Mouse (Mus musculus): ENCODE data around the gene Slc25a33.

Slc25a33 gene

DNA sequence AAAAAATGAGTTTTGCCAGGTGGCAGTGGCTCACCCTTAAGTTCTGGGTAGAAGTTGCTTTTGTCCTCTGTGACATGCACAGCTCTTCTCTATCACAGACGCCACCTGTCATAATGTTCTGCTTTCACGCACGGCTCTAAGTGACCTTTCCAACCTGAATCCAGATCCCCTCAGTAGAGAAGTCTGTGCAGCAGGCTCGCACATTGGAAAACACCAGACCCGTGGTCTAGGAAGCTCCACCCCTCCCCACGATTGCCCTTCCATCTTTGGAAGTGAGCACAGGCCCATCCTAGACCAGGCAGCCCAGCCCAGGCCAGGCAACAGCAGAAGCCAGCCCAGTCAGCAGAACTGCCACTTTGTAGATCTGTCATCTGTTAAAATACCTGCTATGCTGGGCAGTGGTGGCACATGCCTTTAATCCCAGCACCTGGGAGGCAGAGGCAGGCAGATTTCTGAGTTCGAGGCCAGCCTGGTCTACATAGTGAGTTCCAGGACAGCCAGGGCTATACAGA lies 20.9 kb upstream of the Slc25a33 start:
- in situ Hi-C loops (cut with MboI): no loop called here

DNA sequence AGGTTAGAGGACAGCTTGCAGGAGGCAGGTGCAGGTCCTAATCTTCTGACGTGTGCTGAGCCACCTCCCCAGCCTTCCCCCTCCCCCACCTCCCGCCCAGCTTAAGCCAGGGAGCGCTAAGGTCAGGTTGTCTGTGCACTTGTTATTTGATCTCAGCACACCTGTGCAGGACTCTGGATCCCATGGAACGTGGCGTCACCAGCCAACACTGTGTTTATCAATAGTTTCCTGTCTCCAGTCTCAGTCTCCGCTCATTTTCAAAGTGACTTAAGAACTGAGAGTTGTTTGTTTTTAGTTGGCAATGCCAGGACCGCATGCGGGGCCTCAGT lies 19.9 kb upstream of the Slc25a33 start:
- in situ Hi-C loops (cut with MboI): no loop called here

DNA sequence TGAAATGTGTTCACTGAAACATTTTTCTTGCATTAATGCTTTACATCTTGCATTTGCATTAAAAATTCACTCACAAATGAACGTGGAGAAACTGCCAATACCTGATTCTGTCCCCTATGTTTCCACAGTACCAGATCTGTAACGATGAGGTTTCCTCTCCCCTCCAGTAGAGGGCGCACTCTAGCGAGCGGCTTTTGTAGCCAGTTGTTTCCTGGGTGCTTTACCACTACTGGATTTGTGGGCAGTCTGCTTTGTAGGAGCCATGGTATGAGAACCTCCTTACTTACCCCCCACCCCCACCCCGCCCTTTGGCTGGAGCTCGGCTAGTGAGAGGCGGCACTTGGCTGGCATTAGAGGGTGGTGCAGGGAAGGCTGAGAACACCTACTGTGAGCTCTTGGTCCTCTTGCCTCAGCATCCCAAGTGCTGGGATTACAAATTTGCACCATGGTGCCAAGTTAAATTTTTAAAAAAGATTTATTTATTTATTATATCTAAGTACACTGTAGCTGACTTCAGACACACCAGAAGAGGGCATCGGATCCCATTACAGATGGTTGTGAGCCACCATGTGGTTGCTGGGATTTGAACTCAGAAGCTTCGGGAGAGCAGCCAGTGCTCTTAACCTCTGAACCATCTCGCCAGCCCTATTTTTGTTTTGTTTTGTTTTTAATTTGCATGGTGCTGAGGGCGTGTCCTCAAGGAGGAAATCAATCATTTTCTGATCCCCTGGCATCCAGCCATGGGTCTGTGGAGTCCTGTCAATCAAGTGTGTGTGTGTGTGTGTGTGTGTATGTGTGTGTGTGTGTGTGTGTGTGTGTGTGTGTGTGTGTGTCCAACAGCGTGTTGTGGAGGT lies 19.3 kb upstream of the Slc25a33 start:
- in situ Hi-C loops (cut with MboI): no loop called here

DNA sequence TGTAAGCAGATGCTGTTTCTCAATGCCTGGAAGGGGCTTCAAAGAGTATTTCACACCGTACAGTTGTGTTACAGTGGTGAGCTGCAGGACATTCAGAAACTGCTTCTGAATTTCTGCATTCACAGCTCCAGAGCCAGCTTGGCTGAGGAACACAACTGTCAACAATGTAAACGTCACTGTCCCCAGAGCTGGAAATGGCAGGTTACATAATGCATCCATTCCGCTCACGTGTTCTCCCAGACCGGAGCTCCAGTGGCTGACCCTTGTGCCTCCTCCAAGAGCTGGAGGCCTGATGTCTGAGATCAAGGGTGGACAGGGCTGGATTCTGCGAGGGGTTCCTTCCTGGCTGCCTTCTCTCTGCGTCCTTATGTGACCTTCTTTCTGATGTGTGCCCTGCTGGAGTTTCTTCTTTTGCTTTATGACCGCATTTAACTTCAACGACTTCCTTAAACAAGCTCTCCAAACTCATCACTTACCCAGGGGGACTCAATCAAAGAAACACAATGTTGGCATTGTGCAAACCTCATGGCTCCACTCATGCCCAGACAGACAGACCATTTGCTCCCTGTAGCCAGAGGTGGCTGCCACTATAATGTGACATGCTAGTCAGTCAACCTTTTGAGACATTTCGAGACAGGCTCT lies 18.2 kb upstream of the Slc25a33 start:
- in situ Hi-C loops (cut with MboI): no loop called here

DNA sequence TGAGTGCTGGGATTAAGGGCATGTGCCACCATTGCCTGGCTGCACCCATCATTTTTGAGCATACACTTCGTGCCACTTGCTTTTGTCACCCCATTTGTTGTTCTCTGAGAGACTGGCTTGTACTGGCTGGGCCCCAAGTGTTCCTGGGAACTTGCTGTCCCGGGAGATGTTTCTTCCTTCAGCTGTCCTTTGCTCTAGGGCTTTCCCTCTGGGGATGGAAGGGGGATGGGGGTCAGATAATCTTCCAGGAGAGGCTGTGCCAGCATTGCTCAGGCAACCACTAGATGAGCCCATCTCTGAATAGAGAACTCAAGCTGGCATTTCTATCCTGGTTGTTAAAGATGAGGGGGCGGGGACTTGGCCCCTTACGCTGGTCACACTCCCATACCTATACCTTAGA lies 17.4 kb upstream of the Slc25a33 start:
- in situ Hi-C loops (cut with MboI): no loop called here

DNA sequence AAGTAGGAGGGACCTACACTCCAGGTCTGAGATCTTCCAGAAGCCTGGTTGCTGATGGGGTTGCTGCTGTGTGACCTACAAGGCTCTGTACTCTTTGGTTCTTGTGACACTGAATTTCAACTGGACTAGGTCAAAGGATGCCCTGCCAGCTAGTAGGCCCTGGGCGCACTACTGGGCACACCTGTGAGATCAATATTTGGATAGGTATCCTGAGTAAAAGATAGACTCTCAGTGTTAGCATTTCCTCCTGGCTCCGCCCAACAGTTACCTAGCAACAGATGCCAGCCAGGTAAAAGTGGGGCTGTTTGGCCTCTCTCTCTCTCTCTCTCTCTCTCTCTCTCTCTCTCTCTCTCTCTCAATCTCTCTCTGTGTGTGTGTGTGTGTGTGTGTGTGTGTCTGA lies 16.9 kb upstream of the Slc25a33 start:
- in situ Hi-C loops (cut with MboI): no loop called here

DNA sequence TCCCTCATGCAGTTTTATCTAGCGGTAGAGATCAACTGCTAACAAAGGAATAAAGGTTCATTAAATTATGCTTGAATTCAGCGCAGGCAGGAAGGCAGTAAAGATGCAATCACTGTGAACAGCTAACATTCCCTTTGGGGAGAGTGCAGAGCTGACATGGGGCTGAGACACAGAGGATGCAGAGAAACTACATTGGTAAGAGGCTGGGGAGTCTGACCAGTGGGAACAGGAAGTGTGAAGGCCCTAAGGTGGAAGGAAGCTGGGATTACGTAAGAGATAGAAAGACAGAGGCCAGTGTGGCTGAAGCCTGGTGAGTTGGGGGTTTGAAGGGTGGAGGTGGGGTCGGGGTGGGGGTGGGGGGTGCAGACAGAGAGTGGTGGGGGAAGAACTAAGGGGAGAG lies 16.5 kb upstream of the Slc25a33 start:
- in situ Hi-C loops (cut with MboI): no loop called here

DNA sequence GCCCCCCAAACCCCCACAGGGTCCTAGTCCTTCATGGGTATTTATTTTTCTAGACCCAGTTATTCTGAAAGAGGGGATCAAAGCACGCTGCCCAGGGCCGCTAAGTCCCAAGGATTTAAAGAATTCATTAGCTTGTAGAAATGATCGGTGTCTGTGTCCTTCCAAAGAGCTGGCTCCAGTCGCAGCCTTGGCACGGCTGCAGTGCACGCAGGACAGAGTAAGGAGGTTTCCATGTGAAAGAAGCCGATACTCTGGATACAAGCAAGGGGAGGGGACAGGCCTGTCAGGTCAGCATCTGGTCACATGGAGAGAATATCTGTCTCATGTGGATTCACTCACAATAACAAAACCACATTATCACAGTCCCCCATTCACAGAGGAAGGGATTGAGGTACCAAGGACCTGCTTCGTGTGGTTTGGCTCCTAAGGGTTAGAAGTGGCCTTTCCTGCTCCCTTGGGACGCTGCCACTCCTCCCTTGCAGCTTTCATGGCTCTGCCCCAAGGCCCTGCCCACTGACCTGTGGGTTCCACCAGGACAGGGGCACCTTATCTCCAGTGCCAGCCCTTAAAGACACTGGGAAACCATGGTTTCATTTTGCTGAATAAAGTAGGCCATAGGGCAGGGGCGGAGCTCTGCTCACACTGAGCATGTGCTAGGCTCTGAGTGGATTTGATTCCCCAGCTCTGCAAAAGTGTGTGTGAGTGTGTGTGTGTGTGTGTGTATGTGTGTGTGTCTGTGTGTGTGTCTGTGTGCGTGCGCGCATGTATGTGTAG lies 15.5 kb upstream of the Slc25a33 start:
- in situ Hi-C loops (cut with MboI): no loop called here

DNA sequence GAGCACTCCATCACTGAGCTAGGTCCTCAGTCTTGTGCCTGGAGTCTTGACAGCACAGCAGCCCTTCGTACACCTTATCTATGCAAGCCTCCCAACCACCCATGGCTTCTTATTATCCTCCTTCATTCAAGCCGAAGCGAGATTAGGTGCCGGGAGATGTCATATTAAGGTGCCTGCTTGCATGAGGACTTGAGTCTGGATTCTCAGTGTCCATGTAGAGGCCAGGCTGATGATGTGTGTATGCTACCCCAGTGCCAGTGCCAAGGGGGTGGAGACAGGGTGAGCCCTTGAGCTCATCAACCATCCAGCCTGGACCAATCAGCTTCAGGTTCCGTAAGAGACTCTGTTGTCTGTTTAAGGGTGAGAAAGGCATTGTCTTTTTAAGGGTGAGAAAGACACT lies 10.8 kb upstream of the Slc25a33 start:
- in situ Hi-C loops (cut with MboI): no loop called here

DNA sequence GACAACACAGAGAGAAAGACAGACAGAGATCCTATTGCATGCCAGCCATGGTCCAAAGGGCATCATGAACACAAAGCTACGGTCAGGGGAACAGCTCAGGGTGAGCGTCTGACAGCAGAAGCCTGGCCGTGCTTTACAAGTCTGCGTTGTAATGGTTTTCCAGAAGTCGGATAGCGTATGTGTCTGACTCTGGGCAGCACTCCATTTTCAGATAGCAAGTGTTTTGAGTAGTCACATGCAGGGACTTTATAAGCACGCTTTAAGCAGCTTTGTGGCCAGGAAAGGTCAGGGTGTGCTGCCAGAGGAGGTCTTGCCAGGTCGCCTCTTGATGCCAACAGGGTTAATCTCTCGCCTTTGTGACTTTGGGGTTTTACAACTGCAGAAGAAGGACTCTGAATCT lies 10.3 kb upstream of the Slc25a33 start:
- in situ Hi-C loops (cut with MboI): no loop called here

DNA sequence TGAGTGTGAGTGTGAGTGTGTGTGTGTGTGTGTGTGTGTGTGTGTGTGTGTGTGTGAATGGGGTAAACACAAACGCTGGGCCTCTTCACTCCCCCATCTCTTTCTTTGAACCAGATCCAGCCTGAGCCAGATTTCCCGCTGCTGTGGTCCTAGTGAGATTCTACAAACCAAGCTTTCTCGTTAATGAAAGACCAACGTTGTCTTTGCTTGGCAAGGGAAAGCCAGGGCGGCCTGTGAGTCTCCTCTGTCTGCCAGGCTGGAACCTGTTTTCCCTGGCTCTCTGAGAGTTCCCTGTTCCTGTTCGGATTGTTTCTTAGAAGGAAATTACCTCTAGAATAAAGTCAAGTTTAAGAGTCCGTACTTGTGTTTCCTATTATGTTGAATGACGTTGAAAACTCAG lies 8.9 kb upstream of the Slc25a33 start:
- in situ Hi-C loops (cut with MboI): no loop called here

DNA sequence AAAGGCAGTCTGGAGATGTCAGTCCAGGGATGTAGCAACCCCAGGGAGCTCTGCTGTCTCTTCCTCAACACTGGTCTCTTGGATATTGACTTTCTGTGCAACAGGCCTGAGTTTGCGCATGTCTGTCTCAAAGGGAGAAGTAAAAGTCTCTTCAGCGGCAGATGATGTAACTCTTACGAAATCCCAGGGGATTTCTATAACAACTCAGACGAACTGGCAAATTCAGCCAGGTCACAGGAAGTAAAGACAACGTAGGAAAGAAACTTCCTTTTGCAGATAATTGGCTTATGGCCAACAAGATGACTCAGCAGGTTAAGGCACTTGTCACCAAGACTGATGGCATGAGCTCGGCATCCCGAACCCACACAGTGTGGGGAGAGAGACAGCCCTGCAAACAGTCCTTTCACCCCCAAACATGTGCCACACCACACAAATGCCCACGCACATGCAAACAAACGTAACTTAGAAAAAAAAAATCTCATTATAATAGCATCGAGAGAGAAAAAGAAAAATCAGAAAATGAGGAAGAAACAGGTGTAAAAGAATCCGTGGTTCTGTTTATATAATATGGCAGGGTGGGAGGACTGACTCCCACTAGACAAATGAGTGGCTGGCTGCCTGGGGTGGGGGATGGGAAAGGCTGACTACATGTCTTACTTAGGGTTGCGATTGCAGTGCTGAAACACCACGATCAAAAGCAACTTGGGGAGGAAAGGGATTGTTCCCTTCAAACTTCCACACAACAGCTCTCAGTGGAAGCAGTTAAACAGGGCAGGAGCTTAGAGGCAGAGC lies 6.7 kb upstream of the Slc25a33 start:
- in situ Hi-C loops (cut with MboI): no loop called here

DNA sequence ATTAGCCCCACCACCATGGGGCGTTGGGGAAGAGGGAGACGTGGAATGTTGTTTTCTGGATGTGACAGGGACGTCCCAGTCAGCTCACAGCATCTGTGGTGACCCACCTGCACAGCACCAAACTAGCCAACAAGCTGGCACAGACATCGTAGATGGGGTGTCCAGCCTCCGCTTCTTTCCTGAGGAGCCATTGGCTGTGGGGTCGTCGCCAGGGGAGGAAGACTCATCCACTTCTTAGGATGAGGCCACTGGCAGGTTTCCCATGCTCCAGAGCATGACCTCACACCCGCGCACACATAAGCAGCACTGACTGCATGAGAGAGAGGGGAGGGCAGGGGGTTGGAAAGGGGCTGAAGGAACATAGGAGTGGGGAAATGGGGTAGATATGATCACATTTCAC lies 5.9 kb upstream of the Slc25a33 start:
- in situ Hi-C loops (cut with MboI): no loop called here

DNA sequence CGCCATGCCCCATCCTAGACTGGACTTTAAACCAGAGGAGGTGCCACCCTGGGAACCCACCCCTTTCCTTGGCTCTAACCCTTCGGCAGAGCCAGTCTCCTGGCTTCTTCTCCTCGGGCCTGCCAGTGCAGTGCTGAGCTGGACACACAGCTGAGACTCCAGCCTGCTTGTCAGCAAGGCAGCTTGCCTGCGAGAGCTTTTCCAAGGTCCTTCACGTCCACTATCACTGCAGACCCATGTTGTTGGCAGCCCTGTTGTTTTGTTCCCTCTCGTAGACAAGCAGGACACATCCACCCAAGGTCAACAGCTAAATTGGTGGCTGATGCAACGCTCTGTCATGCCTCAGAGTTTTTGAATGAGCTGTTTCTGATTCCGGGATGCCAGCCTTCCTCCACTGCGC lies 3.0 kb upstream of the Slc25a33 start:
- in situ Hi-C loops (cut with MboI): no loop called here

DNA sequence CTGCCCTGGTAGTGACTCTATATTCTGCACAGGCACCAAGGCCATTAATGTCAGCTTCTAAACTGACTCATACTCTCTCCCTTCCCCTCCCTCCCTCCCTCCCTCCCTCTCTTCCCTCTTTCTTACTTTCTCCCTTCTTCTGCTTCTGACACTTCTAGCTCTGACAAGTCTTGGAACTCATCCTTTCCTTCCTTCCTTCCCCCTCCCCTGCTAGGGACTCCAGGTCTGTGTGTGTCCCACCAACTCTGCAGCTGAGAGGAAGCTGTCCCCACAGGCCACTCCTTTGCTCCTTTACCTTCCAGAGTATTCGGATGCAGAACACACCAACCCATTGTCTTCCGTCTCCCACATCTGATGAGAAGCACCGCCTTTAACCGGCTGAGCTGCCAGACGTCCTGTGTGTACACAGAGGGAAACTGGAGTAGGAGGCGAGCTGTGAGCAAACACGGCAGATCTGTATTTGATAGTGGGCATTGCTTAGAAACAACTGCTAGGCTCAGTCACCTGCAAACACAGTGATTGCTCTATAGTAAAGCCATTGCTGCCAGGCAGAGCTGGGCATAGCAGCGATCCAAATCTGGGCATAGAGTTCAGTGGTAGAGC lies 1.8 kb upstream of the Slc25a33 start:
- in situ Hi-C loops (cut with MboI): no loop called here

DNA sequence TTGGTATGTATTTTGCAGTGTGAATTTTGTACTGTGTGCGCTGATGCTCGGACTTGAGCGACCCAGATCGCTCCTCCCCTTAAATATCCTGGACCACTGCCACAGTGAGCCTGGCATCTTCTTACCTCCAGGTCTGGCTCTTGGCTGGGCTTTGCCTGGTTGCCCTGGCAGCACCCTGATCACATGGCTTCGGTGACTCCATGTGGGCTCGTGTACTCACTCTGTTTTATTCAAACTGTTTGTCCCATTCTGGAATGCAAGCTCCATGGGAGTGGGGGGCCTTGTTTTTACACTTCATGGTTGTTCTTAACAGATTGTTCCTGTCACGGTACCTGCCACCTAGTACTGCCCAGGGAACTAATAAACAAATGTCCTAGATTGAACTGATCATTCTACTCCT lies 1.3 kb upstream of the Slc25a33 start:
- in situ Hi-C loops (cut with MboI): no loop called here

DNA sequence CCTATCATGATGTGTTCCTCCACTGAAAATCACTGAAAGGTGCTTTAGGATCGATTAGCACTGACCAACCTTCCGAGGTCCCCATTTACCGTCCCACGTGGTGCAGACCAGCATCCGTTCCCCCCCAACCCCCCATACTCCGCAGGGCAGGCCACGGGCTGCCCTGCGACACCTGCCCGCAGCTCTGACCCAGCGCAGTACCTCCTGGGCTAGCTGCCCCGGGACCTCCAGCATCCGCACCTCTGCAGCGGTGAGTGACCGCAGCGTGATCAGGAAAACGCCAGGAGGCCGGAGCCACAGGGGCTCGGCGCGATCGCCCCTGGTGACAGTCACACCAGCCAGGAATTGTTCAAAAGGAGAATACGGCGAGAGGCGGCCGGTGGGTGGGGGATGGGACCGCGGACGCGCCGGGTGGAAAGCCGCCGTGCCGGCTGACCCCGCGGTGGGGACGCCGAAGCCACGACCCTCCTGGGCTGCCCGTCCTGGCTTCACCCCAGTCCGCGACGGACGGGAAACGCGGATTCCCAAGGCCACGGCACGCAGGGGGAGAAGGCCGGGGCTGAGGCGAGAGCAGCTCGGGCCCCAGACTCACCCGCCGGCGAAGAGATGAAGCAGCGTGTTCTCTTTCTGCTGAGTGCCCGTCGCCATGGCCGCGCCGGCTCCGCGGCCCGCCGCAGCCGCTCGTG lies 526 bp downstream of the Slc25a33 start:
- in situ Hi-C loops (cut with MboI): no loop called here

DNA sequence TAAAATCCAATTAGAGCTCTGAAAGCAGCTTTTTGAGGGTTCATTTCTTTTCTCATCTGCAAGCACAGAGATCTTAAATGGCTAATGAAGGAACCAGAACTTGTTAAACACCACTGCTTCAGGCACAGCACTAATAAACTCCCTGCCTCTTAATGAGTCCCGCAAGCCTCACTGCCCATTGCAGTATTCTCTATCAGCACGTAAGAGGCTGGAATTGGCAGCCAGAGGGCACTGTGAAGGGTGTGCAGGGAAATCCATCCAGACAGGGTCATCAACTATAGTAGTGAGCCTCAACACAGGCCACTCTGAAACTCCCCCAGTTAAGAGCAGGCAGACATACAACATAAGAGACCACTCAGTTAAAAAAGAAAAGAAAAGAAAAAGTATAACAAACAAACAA lies 1.7 kb downstream of the Slc25a33 start:
- in situ Hi-C loops (cut with MboI): no loop called here

DNA sequence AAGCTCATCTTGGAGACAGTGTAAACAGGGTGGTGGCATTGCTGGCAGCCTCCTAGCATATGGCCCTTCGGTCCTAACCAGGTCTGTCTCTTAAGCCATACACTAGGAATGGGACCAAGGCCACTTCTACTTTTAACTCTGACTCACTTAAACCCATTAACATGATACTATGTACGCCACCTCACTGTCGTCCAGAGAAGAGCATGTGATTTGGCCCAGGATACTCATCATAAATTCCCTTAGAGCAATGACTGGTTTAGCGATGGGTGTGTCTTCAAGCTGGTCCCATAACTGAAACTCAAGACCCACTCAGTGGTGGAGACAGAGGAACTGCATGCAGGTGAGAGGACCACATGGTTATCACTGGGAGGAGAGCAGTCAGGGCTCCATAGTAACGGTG lies 8.9 kb downstream of the Slc25a33 start:
- in situ Hi-C loops (cut with MboI): no loop called here

DNA sequence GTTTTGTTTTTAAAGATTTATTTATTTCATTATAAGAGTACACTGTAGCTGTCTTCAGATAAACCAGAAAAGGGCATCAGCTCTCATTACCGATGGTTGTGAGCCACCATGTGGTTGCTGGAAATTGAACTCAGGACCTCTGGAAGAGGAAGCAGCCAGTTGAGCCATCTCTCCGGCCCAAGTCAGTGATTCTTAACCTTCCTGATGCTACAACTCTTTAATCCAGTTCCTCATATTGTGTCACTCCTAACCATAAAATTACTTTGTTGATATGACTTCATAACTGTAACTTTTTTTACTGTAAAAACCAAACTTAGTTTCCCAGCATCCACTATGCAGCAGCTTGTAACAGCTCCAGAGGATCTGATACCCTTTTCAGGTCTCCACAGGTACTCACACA lies 10.7 kb downstream of the Slc25a33 start:
- in situ Hi-C loops (cut with MboI): no loop called here

DNA sequence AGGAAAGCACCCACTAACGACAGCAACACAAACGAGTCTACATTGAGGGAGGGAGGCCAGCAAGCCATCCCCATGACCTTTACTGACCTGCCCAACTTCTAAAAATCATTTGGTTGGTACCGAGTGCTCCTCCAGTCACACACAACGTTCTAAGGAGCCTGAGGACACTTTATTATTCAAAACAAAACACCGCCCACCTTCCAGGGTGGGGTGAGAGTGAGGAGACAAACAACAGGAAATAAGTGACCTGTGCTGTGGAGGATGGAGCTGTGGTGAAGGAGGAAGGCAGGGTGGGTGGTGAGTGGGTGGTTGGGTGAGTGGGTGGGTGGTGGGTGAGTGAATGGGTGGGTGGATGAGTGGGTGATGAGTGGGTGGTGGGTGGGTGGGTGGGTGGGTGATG lies 14.6 kb downstream of the Slc25a33 start:
- in situ Hi-C loops (cut with MboI): no loop called here

Data from mature B cell (primary cell).